Mouse (Mus musculus) WW6 (cell line): Measurements from ENCODE around the gene Lrrc4c.

Experiments used
- DNase-seq: peaks from one replicate; pipeline ENCODE4 v3.0.0-alpha.2; 2013; ENCODE audit warnings: low read depth, low spot score

Lrrc4c gene

GRCm38 (mm10) chr2:97604182-97604581 is 1286.2 kb downstream of the Lrrc4c start:
- no peak for DNase-seq

- no peak for DNase-seq
Measured at GRCm38 (mm10) chr2:97604688-97605215, 1286.8 kb downstream of the Lrrc4c start.

- no peak for DNase-seq
Measured at GRCm38 (mm10) chr2:97609436-97609835, 1291.5 kb downstream of the Lrrc4c start.

- no peak for DNase-seq
Measured at GRCm38 (mm10) chr2:97610566-97610965, 1292.6 kb downstream of the Lrrc4c start.

- no peak for DNase-seq
Measured at GRCm38 (mm10) chr2:97614724-97615123, 1296.8 kb downstream of the Lrrc4c start.

GRCm38 (mm10) chr2:97618589-97618988 is 1300.6 kb downstream of the Lrrc4c start:
- no peak for DNase-seq

GRCm38 (mm10) chr2:97639941-97640340 is 1322.0 kb downstream of the Lrrc4c start:
- no peak for DNase-seq

GRCm38 (mm10) chr2:97641661-97642060 is 1323.7 kb downstream of the Lrrc4c start:
- DNase-seq: no peak

- DNase-seq: no peak
Measured at GRCm38 (mm10) chr2:97652711-97653110, 1334.7 kb downstream of the Lrrc4c start.
